Mouse (Mus musculus): ENCODE data around the gene Nrsn1.
A peak's percentile ranks its signal among the peaks of the same experiment; 100 is the strongest.
"Not testable (repeated sequence)": the region's sequence is repeated elsewhere in the genome, so short reads cannot be mapped to it uniquely, and the experiment has no call there.

Gene Nrsn1

GRCm38 (mm10) chr13:25270402-25270801 lies at the start of gene Nrsn1:
Gene Nrsn1, minus strand, starts transcription at chr13:25270502.
- DNase-seq (ENCODE audit: low read depth, low spot score) = not testable (repeated sequence)

- DNase-seq (ENCODE audit: low read depth, low spot score) = no peak
Observed at GRCm38 (mm10) chr13:25312059-25312458, 41.8 kb upstream of the Nrsn1 start.

- no peak for DNase-seq (ENCODE audit: low read depth, low spot score)
Observed at GRCm38 (mm10) chr13:25310068-25310467, 39.8 kb upstream of the Nrsn1 start.

- DNase-seq (ENCODE audit: low read depth, low spot score) = no peak
Observed at GRCm38 (mm10) chr13:25288736-25289135, 18.4 kb upstream of the Nrsn1 start.

GRCm38 (mm10) chr13:25274934-25275565 lies 4.7 kb upstream of the Nrsn1 start:
- DNase-seq (ENCODE audit: low read depth, low spot score) = peak; percentile 73

- no peak for DNase-seq (ENCODE audit: low read depth, low spot score)
Observed at GRCm38 (mm10) chr13:25272189-25272588, 1.9 kb upstream of the Nrsn1 start.

GRCm38 (mm10) chr13:25269569-25270268 lies 583 bp downstream of the Nrsn1 start:
- DNase-seq (ENCODE audit: low read depth, low spot score) = peak; percentile 75

GRCm38 (mm10) chr13:25269039-25269438 lies 1.3 kb downstream of the Nrsn1 start:
- DNase-seq (ENCODE audit: low read depth, low spot score) = peak; percentile 69

- DNase-seq (ENCODE audit: low read depth, low spot score) = no peak
Observed at GRCm38 (mm10) chr13:25262748-25263147, 7.6 kb downstream of the Nrsn1 start.

- DNase-seq (ENCODE audit: low read depth, low spot score) = no peak
Observed at GRCm38 (mm10) chr13:25257608-25258007, 12.7 kb downstream of the Nrsn1 start.

- DNase-seq (ENCODE audit: low read depth, low spot score) = no peak
Observed at GRCm38 (mm10) chr13:25254478-25255263, 15.6 kb downstream of the Nrsn1 start.

- DNase-seq (ENCODE audit: low read depth, low spot score) = no peak
Observed at GRCm38 (mm10) chr13:25251893-25252292, 18.4 kb downstream of the Nrsn1 start.

- no peak for DNase-seq (ENCODE audit: low read depth, low spot score)
Observed at GRCm38 (mm10) chr13:25220186-25220787, 50.0 kb downstream of the Nrsn1 start.

GRCm38 (mm10) chr13:25218394-25218793 lies 51.9 kb downstream of the Nrsn1 start:
- no peak for DNase-seq (ENCODE audit: low read depth, low spot score)

- DNase-seq (ENCODE audit: low read depth, low spot score) = no peak
Observed at GRCm38 (mm10) chr13:25206950-25207349, 63.4 kb downstream of the Nrsn1 start.
